Mouse (Mus musculus): ENCODE measurements around the gene Cntnap5a.
"Not testable (repeated sequence)": the region's sequence is repeated elsewhere in the genome, so short reads cannot be mapped to it uniquely, and the experiment has no call there.

Cntnap5a gene

DNA sequence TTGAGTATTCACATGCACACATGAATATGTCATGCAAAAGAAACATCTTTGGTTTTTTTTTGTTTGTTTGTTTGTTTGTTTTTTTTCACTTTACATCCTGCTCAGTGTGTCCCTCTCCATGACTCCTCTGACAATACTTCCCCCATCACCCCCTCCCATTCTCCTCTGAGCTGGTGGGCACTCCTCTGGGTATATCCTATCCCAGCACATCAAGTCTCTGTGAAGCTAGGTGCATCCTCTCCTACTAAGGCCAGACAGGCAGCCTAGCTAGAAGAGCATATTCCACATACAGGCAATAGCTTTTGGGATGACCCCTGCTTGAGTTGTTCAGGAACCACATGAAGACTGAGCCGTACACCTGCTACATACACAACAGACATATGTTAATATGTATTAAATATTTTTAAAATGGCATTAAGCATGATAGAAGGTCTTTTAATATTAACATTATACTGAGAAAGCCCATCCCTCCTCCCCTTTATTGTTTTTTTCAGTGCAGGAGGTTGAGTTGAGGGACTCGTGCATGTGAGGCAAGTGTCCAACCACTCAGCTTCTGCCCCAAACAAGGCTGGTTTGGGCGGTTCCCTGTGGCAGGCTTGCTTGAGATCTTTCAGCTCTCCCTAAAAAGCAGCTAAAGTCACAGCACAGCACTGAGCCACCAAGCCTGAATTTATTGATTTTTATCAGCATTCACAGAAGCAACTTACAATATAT is 422.6 kb downstream of the Cntnap5a start:
- DNase-seq (ENCODE audit: low spot score), result no peak

DNA sequence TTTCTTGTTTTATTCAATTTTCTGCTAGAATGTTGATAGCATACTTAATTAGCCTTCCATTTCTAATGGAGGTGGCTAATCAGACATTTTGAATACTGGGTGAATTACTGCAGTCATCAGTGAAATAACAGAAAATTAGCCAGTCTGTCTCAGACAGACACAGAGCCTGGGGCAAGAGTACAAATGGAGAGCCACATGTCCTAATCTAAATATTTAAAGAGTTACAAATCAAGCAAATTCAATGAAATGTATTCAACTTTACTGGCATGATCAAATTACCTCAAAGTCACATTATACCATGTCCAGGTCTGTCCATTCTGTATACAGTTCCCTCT is 423.1 kb downstream of the Cntnap5a start:
- no peak for DNase-seq (ENCODE audit: low spot score)

DNA sequence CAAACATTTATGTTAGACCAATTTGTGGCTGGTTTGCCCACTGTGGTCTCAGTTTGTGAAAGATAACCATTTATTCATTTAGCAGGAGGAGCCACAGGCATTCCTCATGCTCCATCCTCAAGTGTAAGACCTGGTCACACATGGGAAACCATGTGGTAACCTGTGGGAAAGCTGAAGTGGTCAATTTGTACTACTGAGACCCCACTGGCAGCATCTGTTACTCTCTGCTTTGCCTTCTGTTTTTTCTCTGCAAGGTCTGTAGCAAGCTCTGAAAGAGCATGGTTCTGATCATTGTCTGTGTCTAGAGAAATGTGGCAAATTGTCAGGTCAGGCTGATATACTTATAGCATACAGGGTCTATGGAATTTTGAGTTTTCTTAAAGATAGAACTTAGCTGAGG is 423.8 kb downstream of the Cntnap5a start:
- no peak for DNase-seq (ENCODE audit: low spot score)

DNA sequence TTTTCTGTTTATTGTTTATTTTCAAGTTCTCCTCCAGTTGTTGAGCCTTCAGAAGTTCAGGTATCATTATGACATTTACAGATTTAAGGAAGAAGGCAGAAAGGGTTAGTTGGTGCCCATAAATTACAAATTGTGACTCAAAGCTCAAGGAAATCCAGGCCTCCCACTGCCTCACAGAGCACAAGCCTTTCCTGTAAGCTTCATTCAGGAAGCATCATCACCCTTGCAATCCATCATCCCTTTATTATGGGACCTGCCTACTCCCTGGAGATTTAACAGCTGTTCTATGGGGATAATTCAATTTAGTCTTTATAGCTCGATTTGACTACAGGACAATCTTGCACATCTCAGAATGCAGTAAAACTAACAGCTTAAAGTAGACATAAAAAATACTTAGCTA is 441.2 kb downstream of the Cntnap5a start:
- DNase-seq (ENCODE audit: low spot score), result no peak

DNA sequence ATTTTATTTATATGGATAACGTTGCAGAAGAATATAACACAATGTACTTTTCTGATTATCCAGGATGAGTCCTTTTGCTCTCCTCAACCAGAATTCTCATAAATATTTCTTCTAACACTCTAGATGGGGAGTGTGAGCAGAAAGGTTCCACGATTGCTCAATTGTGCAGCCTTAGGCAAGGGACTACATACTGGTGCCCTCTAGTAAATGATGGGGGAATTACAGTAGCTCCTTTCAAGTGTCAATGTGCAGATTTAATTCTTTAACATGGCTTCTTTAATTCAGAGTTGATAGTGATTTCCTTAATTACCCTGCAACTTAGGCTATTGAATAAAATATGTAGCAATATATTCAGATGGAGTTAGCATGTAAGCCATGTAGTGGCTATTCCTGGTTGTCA is 442.5 kb downstream of the Cntnap5a start:
- DNase-seq (ENCODE audit: low spot score), result no peak

DNA sequence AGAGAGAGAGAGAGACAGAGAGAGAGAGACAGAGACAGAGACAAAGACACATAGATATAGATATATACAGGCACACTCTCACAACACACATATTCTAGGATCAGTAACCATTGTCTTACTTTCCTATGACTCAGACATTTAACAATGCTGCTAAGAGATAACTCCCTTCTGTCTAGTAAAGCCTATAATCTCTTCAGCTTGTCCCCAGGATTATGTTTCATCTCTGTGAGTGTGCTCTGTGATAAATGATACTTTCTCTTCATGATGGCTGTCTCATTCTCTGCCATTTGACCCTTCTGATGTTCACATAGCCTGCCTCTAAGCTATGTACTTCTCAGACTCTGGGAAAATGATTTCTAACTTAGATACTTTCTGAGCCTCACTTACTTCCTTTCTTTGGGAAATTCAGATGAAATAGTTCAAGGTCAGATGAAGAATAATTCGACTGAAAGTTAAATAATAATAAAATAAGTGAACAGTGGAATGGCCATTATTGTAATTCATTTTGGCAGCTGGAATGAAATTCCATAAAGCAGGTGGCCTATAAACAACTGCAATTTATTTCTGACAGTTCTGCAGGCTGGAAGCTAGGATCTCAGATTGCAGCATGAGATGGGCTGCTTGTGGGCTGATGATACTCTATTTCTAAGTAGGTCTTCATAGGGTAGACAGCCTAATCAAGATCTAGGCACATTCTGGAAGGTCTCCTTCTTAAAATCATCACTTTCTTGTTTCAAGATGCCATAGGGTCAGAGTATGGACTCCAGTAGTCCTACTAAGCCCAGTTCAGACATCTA is 444.1 kb downstream of the Cntnap5a start:
- no peak for DNase-seq (ENCODE audit: low spot score)

DNA sequence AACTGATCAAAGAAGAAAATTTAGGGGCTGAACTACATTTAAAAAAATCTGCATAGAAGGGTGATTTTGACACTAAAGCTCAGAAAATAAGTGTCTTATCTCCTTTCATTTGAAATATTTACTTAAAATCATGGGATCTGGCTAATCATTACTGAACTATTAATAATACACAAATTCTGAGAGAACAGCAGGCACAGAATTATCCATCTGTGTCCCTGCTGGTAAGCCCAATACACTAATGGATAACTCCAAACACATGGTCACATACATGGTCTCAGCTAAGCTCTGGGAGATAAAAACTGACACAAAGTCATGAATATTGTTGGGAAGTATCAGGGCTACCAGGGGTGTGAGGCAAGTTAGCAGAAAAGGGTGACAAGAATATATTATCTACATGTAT is 447.9 kb downstream of the Cntnap5a start:
- DNase-seq (ENCODE audit: low spot score), result no peak

DNA sequence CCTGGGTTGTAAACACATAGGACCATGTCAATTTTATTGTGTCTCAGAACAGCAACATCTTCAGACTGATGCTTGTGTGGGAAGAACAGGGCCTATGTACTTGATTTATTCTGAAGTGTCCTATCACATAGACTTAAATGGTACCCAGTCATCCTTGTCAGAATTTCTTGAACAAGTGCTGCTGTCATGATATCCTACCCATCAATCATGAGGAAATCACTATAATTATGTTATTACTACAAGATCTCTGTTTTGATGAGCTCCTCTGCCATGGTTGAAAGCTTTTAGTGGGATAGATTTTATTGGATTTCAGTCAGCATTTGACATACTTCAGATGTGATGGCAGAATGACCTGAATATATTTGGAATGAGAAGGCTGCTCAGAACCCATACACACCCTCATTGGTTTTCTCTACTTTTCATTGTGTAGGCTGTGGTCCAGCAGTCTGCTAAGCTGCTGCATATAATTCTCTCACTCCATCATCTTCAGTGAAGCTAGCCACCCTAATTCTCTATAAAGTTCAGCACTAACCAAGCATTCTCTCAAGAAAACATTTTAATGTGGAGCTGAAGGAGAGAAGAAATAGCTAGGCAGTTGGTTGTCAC is 465.3 kb downstream of the Cntnap5a start:
- DNase-seq (ENCODE audit: low spot score), result no peak

DNA sequence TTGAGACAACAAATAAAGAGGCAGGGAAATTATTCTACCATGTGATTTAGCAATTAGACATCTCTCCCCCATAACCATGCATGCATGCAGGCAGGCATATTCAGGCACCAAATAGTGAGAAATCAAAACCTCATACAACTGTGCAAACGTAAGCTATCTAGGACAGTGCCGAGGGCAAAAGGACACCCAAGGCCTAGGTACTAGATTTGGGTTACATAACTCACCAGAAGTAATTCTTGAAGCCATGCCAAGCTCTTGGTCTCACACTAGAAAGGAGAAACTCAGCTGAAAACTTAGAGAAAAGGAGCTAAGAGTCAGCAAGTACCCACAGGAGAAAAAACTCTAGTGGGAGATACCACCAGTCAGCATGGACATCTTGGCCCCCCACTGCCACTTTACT is 499.9 kb downstream of the Cntnap5a start:
- no peak for DNase-seq (ENCODE audit: low spot score)

DNA sequence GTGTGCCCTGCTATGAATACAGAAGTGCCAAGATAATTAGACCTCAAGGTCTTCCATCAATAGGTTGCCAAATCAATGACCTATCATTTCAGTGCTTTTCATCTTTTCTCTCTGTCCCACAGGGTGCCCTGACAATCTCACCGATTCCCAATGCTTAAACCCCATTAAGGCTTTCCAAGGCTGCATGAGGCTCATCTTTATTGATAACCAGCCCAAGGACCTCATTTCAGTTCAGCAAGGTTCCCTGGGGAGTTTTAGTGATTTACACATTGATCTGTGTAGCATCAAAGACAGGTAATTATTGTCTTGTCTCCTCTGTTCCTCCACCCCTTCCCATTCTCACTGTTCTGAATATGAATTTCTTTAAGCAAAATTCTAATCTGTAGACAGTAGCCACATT is 503.6 kb downstream of the Cntnap5a start:
- DNase-seq (ENCODE audit: low spot score), result not testable (repeated sequence)

DNA sequence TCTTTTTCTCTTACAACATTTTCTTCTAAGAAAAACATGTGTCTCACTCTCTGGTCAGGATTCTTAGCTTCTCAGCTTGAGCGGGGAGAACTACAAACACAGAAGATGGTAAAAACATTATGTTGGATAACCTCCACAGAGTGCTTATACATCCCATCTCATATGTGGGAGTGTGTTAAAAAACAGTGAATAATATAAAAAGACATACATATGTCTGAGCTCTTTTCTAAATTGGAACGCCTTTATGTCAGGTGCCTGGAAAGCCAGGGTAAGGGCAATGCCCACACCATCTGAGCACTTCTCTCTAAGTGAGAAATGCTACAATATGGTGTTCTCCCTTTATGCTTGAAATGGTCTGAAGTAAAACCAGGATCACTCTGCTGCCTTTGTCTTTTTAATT is 507.7 kb downstream of the Cntnap5a start:
- DNase-seq (ENCODE audit: low spot score), result no peak

DNA sequence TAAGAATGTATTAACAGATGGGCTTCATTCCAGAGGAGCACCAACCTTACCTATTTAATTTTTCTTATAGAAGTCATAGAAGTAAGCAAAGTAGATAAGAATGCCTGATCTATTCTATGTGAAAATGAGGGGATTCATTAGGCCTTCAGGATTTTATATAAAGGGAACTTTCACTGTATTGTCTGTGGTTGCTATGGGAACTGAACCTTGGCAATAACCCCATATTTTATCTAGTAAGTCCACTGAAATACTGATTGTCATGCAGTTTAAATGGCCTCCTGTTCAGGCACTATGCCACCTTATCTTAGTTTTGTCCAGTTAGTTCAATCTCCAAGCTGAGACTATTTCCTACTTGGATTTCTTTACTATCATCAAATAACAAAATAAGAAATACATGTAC is 532.3 kb downstream of the Cntnap5a start:
- DNase-seq (ENCODE audit: low spot score), result no peak

DNA sequence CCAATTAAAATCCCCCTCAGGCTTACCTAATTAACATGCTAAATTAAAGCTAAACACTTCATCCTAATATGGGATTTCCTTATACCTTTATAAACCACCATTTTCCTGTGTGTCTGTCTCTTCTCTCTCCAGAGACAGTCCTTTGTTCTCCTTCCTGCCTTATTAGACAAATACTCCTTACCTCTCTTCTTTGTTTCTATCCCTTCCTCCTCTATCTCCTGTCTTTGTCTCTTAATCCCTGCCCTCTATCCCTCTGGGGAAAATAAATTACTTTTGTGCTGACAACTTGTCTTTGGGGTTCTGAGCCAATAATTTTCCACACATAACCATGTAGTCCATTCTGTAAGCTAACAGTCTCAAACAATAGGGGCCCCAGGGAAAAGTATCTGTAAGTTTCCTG is 556.0 kb downstream of the Cntnap5a start:
- no peak for DNase-seq (ENCODE audit: low spot score)

DNA sequence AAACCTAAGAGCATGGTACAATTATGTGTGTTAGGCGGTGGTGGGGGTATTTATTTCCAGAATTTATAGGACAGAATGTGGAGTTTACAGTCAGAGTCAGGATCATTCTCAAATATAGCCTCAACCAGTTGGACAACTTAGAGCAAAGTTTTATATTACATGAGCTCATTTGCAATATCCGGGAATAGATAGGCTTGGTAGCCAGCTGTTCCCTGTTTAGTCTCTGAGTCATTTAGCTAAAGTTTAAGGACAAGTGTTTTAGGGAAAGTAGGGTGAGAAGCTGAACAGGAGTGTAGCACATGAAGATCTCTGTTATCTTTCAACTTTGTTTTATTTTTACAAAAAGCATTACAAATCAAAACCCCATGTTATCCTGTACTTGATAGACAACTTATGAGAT is 559.3 kb downstream of the Cntnap5a start:
- DNase-seq (ENCODE audit: low spot score), result no peak

DNA sequence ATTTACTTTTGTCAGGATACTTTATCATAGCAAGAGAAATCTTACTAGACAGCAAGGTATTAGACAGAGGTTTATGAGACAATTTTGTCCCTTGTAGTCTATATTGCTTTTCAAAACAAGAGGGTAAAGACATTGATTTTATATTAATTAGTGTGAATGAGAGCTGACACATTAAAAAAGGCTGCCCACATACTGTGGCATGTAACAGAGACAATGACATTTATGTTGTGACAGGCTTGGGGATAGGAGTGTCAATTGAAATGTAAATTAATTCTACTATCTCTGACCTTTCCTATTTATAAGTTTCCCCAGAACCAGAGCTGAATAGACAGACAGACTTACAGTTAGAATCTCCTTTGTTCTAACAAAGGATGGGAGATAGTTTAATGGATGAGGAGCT is 596.6 kb downstream of the Cntnap5a start:
- DNase-seq (ENCODE audit: low spot score), result no peak

DNA sequence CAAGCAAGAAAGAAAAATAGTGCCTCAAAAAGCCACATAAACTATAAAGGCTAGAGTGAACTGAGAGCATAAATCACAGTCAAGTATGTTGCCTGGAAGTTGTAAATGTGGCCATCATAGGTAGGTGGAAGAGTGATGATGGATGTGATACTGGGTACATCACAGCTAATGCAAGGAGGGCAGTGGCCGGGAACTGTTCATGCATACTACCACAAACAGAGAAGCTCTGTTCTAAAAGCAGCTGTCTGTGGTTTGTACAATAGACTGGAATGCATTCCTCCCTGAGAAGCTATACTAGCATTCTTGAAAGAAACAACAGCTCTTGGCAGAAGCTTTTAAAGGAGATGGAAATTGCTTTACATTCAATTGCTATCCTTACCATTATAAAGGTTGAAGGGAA is 599.4 kb downstream of the Cntnap5a start:
- no peak for DNase-seq (ENCODE audit: low spot score)

DNA sequence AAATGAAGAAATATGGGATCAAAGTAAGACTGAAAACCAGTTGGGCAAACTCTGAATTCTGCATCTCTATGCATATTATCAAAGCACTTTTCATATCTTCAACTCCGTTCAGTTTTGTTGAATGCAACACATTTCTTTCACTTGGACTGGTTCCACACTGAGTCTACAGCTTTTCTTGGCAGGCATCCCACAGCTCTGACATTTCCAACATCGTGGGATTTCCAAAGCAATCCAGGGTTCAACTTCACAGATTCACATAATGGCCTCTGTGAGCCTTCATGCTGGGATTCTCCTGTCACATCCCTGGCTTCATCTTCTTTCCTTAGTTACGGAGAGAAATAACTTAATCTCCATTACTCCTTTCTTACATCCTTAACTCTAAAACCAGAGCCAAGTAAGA is 622.0 kb downstream of the Cntnap5a start:
- DNase-seq (ENCODE audit: low spot score), result no peak

DNA sequence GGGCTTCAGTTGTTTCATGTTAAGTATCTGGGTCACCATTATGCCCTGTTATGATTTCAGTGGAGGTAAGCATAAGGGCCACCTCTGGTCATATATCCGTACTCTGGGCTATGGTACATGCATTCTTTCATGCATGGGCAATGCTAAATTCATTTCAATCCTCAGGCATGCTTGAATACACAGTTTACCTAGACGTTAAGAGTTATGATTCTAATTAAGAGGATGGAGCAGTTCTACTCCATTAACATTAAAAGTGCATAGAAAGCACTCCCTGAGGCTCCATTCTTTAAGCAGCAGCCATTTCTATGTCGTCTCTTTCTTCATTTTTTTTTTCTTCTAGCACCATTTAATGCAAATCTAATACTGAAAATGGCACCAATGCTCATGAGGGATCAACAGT is 627.0 kb downstream of the Cntnap5a start:
- DNase-seq (ENCODE audit: low spot score), result no peak

DNA sequence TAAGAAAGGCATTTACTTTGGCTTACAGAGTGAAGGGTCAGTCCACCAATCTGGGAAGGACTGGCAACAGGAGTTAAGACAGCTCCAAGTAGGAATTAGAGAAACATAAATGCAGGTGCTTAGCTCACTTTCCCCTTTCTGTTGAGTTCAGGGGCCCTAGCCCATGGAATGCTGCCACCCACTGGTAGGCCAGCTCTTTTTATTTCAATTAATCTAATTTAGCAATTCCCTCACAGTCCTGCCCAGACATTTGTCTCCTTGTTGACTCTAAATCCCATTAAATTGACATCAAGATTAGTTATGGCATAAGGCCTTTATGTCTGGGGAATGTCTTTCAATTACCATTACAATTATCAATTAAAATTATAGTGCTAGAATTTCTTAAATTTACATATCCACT is 628.7 kb downstream of the Cntnap5a start:
- no peak for DNase-seq (ENCODE audit: low spot score)

DNA sequence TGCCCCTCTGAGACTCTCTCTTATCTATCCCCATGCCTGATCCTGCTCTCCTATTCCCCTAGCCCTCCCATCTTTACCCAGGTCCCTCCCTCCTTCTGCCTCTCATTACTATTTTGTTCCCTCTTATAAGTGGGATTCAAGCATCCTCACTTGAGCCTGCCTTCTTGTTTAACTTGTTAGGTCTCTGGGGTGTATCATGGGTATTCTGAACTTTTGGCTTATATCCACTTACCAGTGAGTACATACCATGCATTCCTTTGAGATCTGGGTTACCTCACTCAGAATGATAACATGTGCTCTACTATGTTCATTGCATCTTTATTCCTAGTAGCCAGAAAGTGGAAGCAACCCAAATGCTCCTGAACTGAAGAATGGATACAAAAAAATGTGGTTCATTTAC is 639.9 kb downstream of the Cntnap5a start:
- DNase-seq (ENCODE audit: low spot score), result no peak

DNA sequence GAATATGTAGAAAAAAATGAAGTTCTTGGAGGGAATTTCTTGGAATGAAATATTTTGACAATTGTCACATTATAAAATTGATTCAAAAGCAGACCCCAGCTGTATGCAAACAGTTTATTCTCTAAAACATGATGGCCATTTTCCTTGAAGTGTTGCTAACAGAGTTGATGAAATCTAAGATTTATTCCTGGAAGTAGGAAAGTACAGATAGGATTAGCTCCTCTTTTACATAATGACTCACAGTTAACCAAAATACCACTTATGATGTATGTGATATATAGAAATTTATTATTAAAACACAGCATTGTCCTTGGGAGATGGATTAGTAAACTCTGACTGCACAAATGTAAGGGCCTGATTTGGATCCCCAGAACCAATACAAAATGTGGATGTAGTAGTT is 669.1 kb downstream of the Cntnap5a start:
- DNase-seq (ENCODE audit: low spot score), result no peak

DNA sequence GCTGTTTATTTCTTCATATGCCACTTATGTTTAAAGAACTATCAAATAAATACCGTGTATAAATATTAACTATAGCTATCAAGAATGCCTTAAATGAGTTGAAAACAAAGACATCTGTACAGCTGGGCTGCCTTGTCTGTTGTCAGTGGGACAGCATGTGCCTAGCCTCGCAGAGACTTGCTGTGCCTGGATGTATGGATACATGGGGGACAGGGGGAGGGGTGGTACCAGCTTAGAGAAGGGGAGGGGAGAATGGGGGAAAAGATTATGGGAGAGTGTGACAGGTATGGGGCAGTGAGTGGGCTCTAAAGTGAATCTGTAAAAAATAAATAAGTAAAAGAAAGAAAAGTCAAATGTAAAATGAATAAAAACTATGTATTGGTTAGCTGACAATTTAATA is 681.0 kb downstream of the Cntnap5a start:
- no peak for DNase-seq (ENCODE audit: low spot score)

DNA sequence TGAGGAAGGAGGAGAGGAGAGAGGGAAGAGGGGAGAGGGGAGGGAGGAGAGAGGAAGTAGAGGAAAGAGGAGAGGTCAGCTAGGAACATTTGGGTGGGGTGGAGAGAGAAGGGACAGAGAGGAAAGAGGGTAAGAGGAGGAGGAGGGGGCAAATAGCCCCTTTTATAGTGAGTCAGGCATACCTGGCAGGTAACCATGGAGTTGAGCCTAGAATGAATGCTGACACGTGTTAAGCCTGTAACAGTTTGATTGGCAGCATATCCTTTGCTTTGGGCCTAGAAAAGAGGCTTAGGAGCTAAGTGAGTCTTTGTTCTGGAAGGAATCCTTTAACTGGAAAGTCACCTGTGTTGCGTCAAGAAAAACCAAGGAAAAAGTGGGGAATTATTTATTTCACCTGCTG is 681.6 kb downstream of the Cntnap5a start:
- DNase-seq (ENCODE audit: low spot score), result no peak

DNA sequence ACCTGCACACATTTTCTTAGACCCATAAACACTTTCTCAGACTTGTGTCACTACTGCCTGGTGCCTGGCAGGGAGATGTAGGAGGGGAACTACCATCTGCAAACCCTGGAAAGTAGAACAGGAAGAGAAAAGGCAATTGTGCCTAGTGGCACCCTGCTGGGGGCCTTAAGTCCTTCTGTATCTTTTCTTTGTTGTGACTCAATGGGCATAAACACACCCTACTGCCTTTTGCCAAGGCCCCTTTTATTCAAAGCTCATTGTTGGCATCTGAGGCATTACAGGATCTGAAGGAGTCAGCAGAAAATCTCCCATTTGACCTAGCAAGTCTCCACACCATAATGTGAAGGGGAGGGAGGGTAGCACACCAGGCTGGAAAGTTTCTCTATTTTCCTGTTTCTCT is 682.2 kb downstream of the Cntnap5a start:
- DNase-seq (ENCODE audit: low spot score), result no peak

Data from T-cell, adult 2 months (primary cell).